Mouse (Mus musculus): ENCODE measurements around the gene Fam192a.

Gene Fam192a

DNA sequence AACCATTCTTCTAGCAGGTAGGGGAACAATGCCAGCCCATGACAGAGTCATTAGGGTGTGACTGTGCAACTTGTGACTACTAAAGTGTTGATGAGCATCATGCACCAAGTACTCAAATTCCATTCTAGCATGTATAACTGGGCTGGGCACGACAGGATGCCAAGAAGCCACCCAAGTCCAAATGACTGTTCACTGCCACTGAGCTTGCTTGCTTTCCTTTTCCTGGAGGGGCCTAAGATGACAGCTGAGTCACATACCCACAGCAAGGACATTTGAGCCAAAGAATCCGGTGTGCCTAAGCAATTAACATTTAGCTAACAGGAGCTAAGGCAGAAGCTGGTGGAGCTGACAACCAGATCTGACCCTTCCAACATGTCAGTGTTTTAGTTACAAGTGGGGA lies 29.9 kb downstream of the Fam192a start:
- no peak for DNase-seq (ENCODE audit: low read depth)

DNA sequence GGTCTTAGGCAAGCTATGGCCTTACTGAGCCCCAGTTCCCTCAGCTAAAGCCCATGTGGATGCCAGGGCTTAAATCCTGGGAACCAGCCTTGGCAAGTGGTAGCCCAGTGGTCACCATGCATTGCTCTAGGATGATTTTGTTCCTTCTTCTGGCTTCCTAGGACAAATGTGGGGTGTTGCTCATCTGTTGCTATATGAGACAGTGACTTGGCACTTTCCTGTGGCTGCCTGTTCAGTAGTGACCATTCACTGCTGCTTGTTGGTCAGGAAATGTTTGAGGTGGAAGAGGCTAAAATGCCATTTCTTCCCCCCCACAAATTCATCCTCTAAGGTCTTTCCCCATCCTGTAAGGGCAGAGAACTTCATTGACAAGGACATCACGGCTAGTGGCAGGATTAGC lies 32.4 kb downstream of the Fam192a start:
- no peak for DNase-seq (ENCODE audit: low read depth)

DNA sequence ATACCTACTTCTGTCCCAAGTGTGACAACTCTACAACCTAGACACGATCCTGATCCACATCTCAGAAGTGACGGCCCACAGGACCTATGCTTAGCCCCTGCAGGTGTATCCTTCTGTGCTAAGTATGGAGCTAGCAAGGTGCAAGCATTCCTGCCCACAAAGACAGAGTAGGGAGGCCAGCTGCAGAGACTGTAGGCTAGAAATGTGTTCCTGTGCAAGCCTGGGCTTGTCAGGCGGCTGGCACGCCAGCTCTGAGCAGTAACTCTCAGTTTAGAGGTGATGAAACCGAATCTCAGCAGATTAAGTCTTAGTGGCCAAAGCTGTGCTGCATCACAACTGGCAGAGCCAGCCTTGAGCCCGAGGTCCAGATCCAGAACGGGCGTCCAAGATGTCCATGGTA lies 33.7 kb downstream of the Fam192a start:
- DNase-seq (ENCODE audit: low read depth) = no peak

DNA sequence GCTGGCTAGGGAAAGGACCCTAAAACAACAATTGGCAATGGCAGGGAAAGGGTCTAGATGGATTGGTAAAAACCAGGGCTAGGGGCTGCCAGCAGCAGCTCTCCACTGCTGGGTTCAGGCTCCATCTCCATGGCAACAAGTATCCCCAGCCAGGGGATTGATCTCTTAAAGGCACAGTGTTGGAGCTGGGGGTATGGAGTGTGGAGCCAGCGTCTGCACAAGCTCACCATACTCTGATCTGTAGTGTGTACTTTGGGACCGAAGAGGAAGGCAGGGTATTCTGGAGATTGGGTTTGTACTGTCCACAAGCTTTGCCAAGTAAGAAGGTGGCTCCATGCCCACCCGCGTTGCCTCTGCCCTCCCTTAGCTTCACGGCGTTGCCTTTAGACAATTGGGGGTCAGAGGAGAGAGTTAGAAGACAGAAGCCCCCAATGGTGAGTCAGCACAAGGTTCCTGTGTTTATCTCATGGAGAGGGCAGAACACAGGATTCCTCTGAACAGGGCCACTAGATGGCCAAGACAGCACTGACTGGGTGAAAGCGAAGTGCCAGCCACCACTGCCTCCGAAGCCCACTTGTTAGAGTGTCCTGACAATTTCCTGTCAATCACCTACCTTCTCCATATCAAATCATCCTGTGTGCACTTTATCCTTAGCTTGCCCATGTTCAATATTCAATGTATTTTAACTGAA lies 34.5 kb downstream of the Fam192a start:
- no peak for DNase-seq (ENCODE audit: low read depth)

DNA sequence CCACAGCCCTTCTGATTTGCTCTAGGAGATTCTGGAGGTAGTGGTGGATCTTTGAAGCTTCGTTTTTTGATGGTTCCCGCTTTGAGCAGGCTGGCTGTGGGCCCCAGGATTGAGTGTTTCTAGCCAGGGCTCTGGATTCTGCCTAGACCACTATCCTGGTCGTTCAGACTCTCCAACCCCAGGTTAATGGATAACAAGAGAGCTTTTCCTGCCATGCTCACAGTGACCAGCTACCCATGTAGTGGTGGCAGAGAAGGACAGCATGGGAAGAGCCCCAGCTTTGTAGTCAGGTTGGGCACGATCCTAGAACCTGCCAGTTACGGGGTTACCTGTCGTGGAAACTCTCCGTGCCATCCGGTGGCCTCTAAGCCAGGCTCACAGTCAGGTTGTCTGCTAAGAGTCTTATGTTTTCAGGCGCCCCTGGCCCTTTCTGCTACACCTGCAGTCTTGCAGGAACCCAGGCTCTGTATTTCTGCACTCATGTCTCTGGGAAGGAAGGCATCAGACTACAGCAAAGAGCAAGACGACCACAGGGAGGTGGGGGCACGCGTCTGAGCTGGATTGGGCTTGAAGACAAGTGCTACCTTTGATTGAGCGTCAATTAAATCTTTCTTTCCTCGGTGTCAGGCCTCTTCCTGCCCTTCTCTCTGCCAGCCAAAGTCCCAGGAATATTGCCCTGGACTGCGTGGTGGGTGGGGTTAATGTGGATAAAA lies 35.2 kb downstream of the Fam192a start:
- DNase-seq (ENCODE audit: low read depth) = no peak

DNA sequence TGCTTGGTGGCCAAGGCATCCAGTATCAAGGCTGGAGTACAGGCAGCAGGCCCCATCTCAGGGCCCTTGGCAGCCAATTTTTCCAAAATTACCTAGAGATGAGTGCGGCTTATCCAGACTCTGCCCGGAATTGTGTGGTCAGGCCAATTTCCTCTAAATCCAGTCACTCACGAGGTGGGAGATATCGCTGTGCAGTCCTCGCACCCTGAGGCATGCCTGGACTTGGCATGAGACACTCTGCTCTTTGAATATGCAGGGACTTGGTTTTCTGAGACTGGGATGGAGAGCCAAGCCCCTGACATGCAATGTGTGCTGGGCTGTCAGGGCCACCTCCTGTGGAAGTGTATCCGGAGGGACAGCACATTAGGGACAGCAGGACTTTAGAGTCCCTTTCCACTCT lies 35.8 kb downstream of the Fam192a start:
- no peak for DNase-seq (ENCODE audit: low read depth)

DNA sequence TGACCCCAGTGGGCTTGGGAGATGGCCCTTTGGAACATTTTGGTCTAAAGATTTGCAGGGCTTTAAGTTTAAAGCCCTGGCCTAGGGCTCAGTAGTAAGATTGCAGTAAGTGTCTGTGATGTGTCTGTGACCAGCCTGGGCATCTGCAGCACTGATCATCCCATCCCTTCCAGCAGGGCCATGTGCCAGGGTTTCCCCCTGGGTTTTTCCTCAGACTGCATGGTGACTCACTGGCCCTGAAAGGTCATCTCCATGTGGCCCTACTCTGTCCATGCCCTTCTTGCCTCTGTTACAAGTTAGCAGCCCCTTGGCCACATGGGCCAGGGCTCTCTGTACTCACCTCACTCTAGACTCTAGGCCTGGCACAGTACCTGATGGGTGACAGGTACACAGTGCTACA lies 37.4 kb downstream of the Fam192a start:
- no peak for DNase-seq (ENCODE audit: low read depth)

DNA sequence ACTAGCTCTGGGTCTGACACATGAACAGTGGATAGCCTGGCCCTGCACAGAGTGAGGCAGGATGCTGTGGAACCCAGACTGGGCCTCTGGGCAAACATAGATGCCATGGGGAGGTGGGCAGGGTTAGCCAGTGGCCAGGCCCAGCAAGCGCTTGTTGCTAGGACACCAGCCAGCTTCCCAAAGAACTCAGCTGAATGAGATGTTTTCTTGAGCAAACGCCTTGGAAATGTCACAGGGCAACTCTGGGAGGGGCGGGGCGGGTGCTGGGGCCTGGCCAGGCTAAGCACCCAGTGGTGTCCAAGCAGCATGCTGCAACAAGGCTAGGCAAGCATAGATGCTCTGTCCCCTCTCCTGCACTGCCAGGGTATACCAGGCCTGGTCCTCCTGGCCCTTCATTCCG lies 40.5 kb downstream of the Fam192a start:
- DNase-seq (ENCODE audit: low read depth) = no peak

DNA sequence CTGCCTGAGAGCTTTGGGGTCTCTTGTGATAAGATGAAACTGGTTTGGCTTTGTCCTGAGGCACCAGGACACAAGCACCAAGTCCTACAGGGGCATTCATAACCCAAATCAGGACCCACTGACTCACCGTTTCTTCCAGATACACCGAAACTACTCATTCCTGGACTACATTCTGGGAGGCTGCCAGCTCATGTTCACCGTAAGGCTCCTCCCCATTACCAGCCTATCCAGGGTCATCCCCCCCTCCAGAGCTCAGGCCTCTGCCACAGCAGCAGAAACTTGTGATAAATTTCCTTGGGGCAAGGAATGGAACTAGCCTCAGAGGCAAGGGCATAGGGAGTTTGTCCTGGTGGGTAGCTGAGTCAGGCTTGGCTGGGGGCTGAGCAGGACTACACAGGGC lies 44.5 kb downstream of the Fam192a start:
- no peak for DNase-seq (ENCODE audit: low read depth)

DNA sequence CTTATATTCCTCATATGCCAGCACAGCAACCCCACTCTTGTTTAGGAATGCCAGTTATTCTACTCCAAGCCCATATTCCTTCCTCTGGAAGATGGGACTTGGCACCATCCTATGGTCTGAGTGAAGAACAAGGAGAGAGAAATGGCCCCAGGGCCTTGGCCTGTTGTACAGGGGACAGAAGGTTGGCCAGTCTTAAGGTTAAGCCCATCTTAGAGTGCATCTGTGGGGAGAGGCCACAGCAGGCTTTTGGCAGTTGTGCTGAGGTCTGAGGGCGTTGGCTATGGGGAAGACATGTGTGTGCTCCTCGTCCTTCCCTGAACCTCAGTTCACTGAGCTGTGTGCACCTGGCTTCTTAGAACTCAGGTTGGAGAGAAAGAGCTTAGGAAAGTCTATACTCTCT lies 49.1 kb downstream of the Fam192a start:
- DNase-seq (ENCODE audit: low read depth) = no peak

DNA sequence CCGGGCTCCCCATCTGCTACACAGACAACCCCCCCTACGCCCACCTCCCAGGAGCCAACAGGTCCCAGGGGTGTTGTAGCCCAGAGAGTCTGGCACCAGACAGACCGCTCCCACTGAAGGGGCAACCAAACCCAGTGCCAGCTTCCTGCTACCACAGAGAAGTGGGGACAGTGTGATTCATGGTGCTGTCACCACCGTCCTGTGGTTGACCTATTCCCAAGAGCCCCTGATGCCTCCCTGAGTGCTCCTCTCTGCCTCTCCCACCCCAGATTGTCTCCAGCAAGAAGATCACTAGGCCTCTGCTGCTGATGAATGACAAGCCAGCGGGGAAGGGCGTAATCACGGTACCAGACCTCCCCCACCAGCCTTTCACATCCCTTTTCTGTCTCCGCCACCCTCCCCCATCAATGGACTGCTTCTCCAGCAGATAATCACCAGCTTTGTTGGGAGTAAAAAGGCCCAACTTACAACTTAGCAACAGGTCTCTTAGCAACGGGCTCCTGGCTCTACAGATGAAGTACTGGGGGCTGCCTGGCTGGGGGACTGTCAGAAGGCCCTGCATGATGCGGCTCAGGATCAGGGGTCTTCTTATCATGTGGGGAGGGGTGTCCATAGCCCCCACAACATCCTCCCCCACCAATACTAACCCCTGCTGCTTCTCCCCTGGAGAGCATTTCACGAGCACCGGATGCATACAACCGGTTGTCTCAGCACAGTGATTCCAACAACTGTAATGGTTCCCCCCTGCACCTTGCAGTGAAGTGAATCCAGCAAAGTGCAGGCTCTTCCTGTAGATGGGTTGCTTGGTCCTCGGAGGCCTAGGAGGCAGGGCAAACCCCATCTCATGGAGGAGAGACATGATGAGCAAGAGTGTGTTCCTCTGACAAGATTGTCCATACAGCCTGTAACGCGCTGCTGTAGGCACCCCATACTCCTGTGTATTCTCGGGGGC lies 50.0 kb downstream of the Fam192a start:
- DNase-seq (ENCODE audit: low read depth) = no peak

DNA sequence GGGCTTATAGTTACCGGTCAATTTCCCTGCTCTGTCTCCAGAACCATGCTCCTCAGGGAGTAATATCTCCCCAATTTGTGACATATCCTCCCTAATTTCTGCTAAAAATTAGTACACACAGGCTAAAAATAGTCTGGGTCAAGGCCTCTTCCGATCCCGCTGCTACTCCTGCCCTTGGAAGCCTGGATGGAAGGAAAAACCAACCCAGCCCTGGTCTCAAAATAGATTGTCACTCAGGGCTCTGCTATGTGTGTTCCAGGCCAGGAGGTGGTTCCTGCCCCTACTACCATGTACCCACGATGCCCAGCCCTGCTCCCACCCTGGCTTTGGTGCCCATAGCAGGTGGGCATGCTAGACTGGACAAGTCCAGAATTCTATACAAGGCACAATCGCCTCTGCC lies 51.8 kb downstream of the Fam192a start:
- DNase-seq (ENCODE audit: low read depth) = no peak

DNA sequence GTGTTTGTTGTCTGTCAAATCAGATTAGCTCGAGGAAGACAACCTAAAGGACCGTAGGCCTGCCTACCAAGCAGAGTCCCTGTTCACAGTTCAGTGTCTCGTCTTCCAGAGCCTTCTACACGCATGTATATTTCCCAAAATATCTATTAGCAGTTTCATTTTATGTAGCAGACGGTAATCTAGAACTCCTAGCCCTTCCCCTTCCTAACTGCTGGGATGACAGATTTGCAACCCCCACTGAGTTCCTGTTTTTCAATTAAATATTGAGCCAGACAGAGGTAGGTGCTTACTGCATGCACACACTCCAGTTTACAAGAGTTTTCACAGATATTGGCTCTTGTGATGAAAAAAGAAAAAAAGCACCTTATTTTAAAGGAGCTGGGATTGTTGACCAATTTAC lies 52.3 kb downstream of the Fam192a start:
- DNase-seq (ENCODE audit: low read depth) = no peak

DNA sequence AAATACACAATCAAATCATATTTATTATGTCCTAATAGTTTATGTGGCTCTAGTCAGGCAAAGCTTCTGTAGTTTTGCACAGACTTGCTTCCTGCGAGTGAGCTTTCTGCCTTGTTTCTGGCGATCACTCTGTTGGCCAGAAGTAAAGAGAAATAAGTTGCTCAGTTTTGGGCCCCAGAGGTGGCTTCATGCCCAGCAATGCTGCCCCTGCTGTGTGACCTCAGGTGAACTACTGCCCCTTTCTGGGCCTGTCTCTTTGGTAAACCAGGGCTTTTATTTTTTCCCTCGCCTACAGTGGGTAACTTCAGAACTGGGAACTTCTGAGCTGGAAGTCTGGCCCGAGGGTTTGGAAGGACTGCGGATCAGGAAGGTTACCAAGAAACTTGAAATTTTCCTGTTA lies 52.8 kb downstream of the Fam192a start:
- no peak for DNase-seq (ENCODE audit: low read depth)

DNA sequence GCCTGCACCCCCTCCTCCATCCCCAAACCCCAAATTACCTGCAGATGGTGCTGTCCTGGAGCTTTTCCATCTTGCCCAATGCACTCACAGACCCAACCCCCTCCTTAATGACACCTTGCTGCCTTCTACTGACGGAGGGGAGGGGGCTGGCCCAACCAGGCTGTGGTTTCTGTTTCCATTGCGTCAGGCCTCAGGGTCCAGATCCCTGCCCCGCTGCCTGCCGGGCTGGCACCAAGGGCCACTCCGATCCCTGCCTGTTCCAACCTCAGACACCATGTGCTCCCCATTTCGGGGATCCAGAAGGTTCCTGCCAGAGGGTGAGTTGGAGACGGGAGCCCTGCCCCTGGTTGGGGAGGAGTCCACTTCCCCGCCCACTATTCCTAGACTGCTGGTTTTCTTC lies 57.8 kb downstream of the Fam192a start:
- DNase-seq (ENCODE audit: low read depth) = no peak

DNA sequence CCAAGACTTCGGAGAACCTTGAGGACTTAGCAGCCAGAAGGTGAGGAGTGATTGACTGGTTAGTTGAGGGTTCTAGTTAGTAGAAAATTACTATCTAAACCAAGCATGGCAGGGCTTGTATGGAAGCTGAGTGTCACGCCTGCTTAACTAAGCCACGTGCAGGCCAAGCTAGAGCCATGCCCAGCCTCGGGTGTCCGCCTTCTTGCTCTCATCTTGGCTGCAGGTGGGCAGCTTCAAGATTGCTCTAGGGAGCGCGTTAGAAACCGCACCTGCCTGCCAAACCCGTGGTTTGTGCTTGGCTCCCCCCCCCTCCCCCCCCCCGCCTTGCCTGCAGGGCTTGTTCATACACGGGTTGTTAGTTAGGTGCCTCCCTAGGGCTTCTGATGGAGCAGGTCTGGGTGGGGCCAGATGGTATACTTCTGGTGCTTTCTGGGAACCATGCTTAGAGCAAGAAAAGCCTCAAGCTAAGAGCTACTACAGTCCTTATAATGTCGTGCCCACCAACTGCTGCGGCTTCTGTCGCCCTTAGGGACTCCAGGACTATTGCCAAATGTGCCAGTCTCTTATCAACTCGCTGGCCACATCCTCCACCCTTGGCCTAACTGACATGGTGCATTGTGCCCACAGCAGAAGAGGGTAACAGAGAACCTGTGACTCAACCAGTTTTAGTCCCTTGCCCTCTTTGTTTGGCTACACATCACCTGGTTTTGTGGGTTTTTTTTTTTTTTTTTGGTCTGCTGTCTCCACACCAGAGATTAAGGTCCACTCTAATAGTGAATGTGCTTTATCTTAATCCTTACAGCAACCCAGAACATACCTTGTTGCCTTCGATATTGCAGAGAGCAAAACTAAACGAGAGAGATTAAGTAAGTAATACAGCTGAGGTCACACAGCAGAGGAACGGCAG lies 60.7 kb downstream of the Fam192a start:
- DNase-seq (ENCODE audit: low read depth) = no peak

DNA sequence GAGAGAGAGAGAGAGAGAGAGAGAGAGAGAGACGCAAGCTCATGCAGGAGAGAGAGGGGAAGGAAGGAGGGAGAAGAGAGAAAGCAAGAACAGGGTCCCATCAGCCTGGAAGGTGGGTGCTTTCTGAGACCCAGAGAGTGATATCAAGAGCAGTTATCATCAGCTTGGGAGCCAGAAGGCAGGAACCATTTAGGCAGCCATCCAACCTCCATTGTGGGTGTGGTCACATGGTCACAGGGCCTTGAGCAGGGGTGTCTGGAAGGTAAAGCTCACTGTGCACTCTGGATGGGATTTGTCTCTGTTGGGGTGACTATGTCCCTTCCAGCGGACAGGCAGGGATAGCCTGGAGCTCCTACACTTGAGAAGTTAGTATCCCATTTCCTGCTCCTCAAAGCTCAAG lies 61.8 kb downstream of the Fam192a start:
- DNase-seq (ENCODE audit: low read depth) = no peak

DNA sequence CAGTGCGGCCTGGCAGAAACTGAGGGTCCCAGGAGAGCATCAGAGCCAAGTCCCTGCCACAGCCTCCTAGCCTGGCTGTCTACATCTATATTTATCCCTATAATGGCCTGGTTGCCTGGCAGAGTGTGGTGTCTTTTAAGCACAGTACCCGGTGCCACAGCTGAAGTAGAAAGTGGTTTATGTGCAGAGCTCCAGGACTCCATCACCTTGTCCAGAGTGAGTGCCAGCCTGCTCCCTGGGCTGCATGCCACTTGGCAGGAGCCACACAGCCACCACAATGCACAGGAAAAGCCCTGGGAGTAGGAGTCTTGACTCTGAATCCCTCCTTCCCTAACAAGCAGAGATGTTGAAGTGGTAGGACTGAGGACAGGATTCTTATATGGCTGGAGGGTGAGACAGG lies 64.3 kb downstream of the Fam192a start:
- no peak for DNase-seq (ENCODE audit: low read depth)

DNA sequence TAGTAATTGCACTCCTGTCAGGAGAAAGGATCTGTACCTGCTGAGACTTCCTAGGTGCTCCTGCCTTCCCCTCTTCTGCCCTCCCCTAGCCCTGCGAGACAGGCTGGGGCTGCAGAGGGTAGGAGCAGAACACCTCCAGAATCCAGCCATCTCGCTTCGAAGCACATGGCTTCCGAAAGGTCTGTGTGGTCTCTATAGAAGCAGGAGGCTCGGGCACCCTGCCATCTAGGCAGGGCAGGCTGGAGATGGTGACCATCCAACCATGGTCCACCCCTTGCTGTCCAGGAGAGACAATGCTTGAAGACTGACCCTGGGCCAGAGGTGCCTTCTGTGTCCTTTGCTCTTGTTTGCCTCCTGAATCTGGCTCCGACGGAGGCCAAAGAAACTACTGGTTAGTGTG lies 66.2 kb downstream of the Fam192a start:
- no peak for DNase-seq (ENCODE audit: low read depth)

DNA sequence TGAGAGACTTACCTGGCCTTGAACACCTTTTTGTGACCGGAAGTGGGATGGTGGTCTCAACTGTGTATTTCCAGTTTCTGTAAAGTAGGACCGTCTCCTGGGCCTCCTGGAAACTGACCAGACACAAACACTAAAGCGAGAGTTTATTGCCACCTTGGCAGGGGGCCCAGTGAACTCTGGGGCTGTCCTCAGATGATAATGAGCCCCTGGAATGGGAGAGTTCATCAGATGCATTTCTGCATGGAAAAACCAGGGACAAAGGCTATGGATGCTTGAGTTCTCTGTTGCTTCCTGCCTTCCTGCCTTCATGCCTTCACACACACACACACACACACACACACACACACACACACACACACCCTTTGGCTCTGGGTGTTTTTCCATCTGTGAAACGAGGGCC lies 67.2 kb downstream of the Fam192a start:
- DNase-seq (ENCODE audit: low read depth) = no peak

DNA sequence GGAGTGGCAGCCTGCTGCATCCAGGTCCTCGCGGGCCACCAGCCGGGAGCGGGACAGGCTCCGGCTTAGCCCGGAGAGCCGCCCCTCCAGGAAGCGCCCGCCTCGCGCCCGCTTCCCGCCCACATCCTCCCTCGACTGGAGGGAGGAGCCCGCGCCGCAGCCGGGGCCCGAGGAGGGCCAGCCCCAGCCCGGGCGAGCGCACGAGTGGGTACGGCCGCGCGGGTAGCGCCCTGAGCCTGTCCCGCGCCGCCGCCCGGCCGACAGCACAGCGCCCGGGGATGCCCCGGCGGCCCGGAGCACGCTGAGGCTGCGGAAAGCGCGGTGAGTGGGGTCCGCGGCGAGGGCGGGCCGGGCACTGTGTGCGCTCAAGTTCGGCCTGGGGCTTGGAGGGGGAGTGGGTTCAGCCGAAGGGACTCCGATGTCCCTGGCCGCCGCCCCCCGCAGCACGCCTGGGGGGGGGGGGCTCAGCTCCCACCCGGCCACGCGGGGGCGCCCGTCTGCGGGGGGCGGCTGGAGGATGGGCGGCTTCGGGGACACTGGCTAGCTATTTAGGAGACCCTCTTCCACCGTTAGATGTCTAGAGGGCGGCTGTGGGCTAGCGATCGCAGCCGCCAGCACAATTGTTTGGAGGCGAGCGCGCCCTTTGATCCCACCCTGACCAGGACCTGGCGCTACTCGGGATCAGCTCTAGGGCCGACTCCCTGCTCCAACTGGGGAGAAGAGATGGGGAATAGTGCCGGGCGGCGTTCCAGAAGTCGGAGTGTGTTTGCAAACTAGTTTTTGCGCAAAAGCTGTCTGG lies 68.7 kb downstream of the Fam192a start, which contains the start of gene Cpne2:
Cpne2 (plus strand) TSS at position 118 of the 799 bp plus-strand sequence.
- DNase-seq (ENCODE audit: low read depth) = peak; percentile 82

Measured in induced T-regulatory cell, adult 2 months (primary cell).